In the genomic region with DNA sequence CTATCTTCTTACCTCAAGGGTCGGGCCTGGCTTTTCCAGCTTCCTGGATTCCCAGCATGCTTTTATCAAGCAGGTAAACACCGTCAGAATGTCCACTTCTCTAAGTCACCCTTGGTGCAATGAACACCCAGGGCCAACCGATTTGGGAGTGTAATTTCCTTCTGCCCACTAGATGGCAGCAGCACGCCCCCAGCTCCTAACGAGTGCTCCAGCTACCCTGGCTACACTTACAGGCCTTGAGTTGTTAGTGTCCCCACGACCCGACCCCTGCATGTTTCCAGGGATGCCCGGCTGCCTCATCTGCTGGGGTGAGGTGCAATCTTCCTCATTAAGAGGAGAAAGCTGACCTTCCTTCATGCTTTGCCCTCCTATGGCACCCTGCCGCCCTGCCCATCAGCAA, we compare ENCODE assay signal across 8 mouse cellular contexts. TPM values are rescaled to one million over a fixed set of nuclear protein-coding genes. Genes with fewer than 3 reads are reported as not detected.
A peak's percentile ranks its signal among the peaks of the same experiment; 100 is the strongest.
DNase-seq lines count a peak whose midpoint lies in the region; ATAC-seq and TF ChIP-seq lines count a peak whose summit lies in the region.

No protein-coding gene starts in this region.

- H3K4me2 ChIP-seq in forebrain, embryonic 11.5 days (ENCODE audit: low read depth, low read length, severe bottlenecking) = no peak overlapping the region
- H3K4me2 ChIP-seq in midbrain, embryonic 11.5 days = no peak overlapping the region

- TF ChIP-seq CTCF in layer of hippocampus, adult 2 months (conservative IDR thresholded peaks at IDR 0.05) = peak; percentile 84
- TF ChIP-seq CTCF in E14TG2a.4 (conservative IDR thresholded peaks at IDR 0.05; ENCODE audit: low read length) = peak; percentile 89

- WGBS in forebrain, embryonic 11.5 days = 18% methylated on average over 9 of the region's 9 CpGs
- WGBS in midbrain, embryonic 11.5 days = 21% methylated on average over 9 of the region's 9 CpGs

- H3K27me3 ChIP-seq in E14TG2a.4 (ENCODE audit: insufficient read depth, low read length) = peaks cover 9% of the 10 kb centered on the region
- H3K27me3 ChIP-seq in forebrain, embryonic 11.5 days (ENCODE audit: control insufficient read depth, insufficient read depth, low read length) = no peaks in the 10 kb centered on the region
- H3K27me3 ChIP-seq in midbrain, embryonic 11.5 days (ENCODE audit: control insufficient read depth, insufficient read depth, low read length) = no peaks in the 10 kb centered on the region

- H3K9me3 ChIP-seq in E14TG2a.4 (ENCODE audit: low read length) = no peaks in the 10 kb centered on the region
- no peaks in the 10 kb centered on the region for H3K9me3 ChIP-seq in forebrain, embryonic 11.5 days (ENCODE audit: control insufficient read depth, low read length)
- H3K9me3 ChIP-seq in midbrain, embryonic 11.5 days (ENCODE audit: control insufficient read depth, low read length) = no peaks in the 10 kb centered on the region

- H3K4me3 ChIP-seq in layer of hippocampus, adult 2 months = no peak overlapping the region
- H3K4me3 ChIP-seq in E14TG2a.4 (replicated peaks; ENCODE audit: low read length) = no peak overlapping the region
- H3K4me3 ChIP-seq in forebrain, embryonic 11.5 days (ENCODE audit: low read depth, low read length) = no peak overlapping the region
- H3K4me3 ChIP-seq in midbrain, embryonic 11.5 days (ENCODE audit: low read depth, low read length) = no peak overlapping the region

- ATAC-seq in forebrain, embryonic 11.5 days (replicated peaks; ENCODE audit: low FRiP score) = peak; percentile 33; the same call in 1 of the 2 replicates
- peak; percentile 59; the same call in 1 of the 2 replicates for ATAC-seq in midbrain, embryonic 11.5 days (ENCODE audit: low FRiP score)

- no peaks in the 10 kb centered on the region for H3K36me3 ChIP-seq in E14TG2a.4 (ENCODE audit: insufficient read depth, low read length)
- H3K36me3 ChIP-seq in forebrain, embryonic 11.5 days (ENCODE audit: control insufficient read depth, insufficient read depth, low read length) = no peaks in the 10 kb centered on the region
- no peaks in the 10 kb centered on the region for H3K36me3 ChIP-seq in midbrain, embryonic 11.5 days (ENCODE audit: control insufficient read depth, insufficient read depth, low read length)

- H3K27ac ChIP-seq in layer of hippocampus, adult 2 months = no peak overlapping the region
- no peak overlapping the region for H3K27ac ChIP-seq in forebrain, embryonic 11.5 days (ENCODE audit: low read depth, low read length)
- H3K27ac ChIP-seq in midbrain, embryonic 11.5 days (ENCODE audit: low read depth, low read length) = no peak overlapping the region

- peak in 1 of 2 experiments; percentile 66 for DNase-seq in layer of hippocampus, adult 2 months (ENCODE audit: low spot score in 2 of 2)
- DNase-seq in layer of hippocampus, adult 9-10 months (ENCODE audit: low spot score) = no peak
- DNase-seq in brain, adult 2 months (ENCODE audit: low read depth, low spot score) = peak; percentile 64
- DNase-seq in forebrain, embryonic 11.5 days (ENCODE audit: low spot score) = peak; percentile 82
- peak; percentile 63 for DNase-seq in kidney, postnatal 10 days
- peak; percentile 97 for DNase-seq in midbrain, embryonic 11.5 days (ENCODE audit: low spot score, missing footprints)
- DNase-seq in thymus, postnatal 36 days = peak; percentile 33 to 44

- H3K4me1 ChIP-seq in E14TG2a.4 (replicated peaks; ENCODE audit: low read depth, low read length) = peaks cover 37% of the 10 kb centered on the region
- H3K4me1 ChIP-seq in forebrain, embryonic 11.5 days (replicated peaks; ENCODE audit: control insufficient read depth, insufficient read depth, low read length) = peaks cover 4% of the 10 kb centered on the region; the same call in 1 of the 2 replicates
- H3K4me1 ChIP-seq in midbrain, embryonic 11.5 days (ENCODE audit: control insufficient read depth, insufficient read depth, low read length) = peaks cover 9% of the 10 kb centered on the region

- no peak overlapping the region for H3K9ac ChIP-seq in forebrain, embryonic 11.5 days (ENCODE audit: low read length)
- H3K9ac ChIP-seq in midbrain, embryonic 11.5 days (ENCODE audit: low read length) = no peak overlapping the region

RNA-seq across cellular contexts. Expression of a gene that starts 51.2 kb away (rescaled TPM):
- total RNA-seq in layer of hippocampus, adult 2 months (2021) = 10 to 100 TPM; 17.0 to 17.6 TPM
- polyA plus RNA-seq in forebrain, embryonic 11.5 days (2014; fragmentation: Nextera tagmentation; extraction: Ambion mirVana) = 37.8 and 39.4 TPM in 2 replicates
- 35.6 and 39.4 TPM in 2 replicates for polyA plus RNA-seq in midbrain, embryonic 11.5 days (2014; fragmentation: Nextera tagmentation; extraction: Ambion mirVana)
